Mouse (Mus musculus) layer of hippocampus, adult 9-10 months (tissue): ENCODE data around the gene Meaf6.

Source experiments
- DNase-seq: peaks from one replicate; pipeline ENCODE4 v3.0.0; 2022; ENCODE audit warnings: low spot score

The Meaf6 gene

GRCm38 (mm10) chr4:125116090-125116861 lies 31.3 kb downstream of the Meaf6 start:
- no peak for DNase-seq

GRCm38 (mm10) chr4:125116929-125117328 lies 32.0 kb downstream of the Meaf6 start:
- no peak for DNase-seq

- DNase-seq = no peak
These were observed 33.0 kb downstream of the Meaf6 start for GRCm38 (mm10) chr4:125117902-125118320.

DNA sequence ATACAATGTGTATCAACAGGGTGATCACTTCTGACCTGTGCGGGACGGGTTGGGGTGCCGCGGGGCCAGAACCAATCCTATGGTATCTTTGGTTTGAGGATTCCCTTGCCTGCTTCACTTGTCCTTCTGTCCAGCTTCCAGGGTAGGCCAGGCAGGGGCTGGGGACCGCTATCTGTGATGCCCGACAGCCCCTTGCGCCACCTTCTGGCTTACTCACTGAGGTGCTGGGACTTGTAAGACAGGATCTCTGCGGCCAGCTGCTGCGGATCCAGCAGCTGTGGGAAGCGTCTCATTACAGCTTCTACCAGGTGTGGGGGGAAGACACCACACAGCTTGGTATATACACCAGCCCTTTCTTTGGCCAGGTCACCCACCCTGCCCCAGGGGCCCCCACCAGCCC lies 34.1 kb downstream of the Meaf6 start:
- no peak for DNase-seq

DNA sequence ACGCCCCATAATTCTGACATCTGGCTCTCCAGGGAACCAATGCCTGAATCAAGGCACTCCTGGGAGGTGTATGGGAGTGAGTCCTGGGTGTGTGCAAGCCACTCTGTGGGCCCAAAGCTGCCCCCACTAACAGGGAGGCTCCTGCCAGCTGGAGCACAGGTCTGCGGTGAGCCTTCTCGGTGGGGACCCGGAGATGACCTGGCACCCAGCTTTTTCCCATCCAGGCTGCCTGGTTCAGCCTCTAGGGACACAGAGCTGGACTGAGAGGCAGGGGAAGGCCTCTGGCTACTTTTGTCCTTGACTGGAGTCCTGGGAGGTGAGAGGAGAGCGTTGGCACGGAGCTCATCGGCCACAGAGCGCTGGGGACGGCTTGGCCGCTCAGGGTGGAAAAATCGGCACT lies 34.8 kb downstream of the Meaf6 start:
- DNase-seq = no peak

DNA sequence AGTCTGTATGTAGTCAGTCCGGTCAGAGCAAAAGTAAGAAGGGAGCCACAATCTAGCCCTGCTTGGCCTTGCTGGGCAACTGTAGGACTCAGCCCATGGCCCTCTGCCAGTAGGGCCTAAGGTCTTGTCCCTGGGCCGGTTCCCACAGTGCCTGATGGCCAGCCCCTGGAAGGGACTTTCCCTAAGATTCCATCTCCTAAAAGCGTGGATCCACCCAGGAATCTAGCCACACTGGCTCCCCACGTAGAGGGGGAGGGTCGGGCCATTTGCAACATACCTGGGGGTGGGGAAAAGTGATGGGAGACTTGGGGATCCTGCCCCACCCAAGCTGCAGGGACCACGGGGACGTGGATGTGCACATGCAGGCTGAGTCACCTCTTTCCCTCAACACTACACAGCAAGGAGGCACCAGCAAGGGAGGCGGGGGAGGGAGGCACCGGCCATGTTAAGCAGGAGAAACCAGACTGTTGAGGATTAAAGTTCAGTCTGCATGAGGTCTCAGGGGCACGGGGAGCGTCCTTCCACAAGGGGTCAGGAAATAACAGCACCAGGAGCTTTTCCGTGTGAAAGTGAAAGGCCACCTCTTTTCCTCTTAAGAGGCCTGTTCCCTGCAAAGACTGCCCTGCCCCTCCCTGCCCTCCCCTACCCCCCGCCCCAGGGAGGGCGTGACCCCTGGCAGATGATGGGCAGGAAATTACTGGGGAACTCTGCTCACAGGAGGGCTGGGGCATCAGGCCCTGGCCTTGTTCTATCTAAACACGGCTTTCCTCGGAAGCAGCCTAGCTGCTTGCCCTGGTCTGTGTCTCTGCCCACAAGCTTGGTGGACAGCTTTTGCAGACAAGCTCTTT lies 37.7 kb downstream of the Meaf6 start:
- no peak for DNase-seq

DNA sequence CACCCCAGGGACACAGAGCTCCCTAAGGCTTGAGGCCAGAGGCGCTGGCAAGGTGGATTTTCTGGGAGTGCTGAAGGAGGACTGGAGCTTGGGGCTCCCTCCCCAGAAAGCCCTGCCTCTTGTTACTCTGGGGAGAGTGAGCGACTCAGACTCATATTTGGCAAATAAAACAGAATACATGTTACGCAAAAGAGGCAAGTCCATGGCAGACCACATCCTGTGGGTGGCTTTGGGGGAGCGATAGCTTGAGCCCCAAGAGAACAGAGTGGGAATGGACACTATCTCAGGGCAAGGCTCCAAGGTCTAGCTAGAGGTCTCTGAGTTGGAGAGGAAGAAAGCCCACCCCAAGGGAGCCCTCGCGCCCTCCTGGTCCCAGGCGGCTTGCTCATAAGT lies 38.3 kb downstream of the Meaf6 start:
- DNase-seq = no peak

DNA sequence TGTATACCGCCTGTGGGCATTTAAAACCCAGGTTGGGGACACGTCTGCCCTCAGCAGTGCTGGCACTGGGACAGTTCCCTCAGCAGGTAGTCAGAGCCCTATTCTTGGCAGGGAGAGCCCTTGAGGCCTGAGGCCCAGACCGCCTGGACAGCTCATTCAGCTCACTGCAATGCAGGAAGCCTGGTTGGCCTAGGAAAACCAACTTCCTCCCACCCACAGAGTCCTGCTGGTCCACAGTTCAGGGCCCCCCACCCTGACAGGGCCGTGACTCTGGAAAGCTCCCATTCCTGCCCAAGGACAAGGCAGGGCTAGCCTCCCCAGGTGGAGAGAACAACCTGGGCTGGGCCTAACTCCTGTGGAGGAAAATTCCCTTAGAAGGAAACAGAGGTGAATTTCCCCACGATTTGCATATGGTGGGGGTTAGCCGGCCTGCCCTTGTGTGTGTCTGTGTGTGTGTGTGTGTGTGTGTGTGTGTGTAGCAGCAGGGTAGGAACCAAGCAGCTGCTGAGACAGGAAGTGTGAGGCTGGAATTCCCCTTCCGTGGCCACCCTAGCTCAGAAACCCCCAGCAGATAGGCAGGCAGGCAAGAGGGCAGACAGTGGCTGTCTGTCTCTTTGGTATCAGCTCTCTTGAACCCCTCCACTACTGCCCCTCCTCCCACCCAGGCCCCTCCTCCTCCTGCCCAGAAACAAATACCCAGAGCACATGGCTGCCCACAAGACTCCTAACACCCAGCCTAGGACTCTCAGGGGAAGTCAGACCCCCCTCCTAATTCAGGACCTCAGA lies 39.7 kb downstream of the Meaf6 start:
- DNase-seq = no peak

DNA sequence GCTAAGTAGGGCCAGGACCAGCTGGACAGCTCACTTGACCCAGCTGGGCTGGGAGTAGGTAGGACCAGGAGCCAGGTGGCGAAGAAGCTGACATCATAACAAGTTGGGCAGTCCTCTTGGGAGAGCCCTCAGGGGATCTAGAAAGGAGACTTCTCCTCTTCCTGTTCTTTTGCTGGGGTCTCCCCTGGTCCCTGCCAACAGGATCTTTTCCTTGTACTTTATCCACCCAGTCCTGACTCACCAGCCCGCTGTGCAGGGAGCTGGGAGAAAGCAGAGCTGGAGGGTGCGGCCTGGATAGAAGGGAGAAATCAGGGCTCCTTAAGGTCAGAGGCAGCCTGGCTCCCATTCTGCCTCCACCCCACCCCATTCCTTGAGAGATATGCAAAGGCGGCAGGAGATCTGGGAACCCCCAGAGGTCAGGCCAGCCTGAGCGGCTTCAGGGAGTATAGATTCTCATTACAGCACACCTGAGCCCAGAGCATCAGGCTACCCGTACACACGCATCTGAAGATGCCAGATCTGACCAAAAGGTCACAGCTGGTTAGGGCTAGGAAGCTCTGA lies 40.5 kb downstream of the Meaf6 start:
- no peak for DNase-seq

DNA sequence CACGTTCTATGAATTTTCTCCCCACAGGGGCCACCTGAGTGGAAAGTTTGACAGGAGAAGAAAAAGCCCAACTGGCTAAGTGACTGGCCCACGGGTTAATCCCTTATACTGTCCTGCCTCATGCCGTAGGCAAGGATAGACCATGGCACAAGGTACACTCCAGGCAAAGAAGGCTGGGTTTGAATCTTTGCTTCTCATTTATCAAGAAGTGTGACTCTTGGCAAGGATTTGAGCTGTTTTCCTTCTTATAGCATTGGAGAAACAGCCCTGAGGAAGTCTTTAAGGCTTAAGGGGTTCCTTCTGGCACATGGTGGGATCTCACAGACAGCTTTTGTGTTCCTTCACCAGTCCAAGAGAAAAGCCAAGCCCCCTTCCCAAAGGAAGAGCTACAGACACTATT lies 41.3 kb downstream of the Meaf6 start:
- DNase-seq = no peak

- no peak for DNase-seq
These were observed 41.8 kb downstream of the Meaf6 start for GRCm38 (mm10) chr4:125126761-125127160.

GRCm38 (mm10) chr4:125127305-125128084 lies 42.6 kb downstream of the Meaf6 start, which contains the start of gene Zc3h12a:
Gene Zc3h12a (minus strand): TSS chr4:125127840.
- DNase-seq = no peak

DNA sequence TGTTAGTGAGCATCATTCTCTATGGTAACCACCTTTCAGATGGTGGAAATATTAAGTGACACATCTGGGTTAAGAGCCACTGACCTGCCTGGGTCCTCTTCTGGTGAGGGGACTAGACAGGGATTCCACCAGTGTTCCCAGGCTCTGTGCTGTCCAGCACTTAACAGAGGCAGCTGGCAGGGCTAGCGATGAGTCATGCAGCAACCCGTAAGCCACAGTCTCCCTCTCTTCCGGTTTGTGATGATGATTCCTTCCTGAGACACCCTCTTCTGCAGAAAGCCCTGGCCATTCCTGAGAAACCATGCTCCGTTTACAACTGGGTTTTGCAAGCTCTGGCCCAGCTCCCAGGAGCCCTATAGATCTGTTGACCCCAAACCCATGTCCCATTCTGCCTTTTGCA lies 46.6 kb downstream of the Meaf6 start:
- DNase-seq = no peak

- no peak for DNase-seq
These were observed 47.5 kb downstream of the Meaf6 start for GRCm38 (mm10) chr4:125132394-125132793.

GRCm38 (mm10) chr4:125134192-125134591 lies 49.3 kb downstream of the Meaf6 start:
- no peak for DNase-seq

DNA sequence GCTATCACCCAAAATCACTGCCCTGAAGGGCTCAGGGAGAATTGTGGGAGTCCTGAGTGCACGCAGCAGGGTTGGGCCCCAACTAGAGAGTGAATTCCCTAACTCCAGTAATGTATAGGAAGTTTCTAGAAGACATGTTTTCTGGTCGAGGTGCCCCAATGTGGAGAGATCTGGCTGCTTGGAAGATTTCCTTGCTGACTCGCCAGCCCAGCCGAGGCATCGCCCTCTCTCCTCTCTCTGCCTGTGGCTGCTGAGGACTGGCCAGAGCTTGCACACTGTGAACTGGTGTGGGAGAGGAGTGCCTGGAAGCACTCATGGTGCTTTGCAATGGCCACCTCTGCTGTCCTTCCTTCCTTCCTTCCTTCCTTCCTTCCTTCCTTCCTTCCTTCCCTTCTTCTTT lies 49.7 kb downstream of the Meaf6 start:
- DNase-seq = no peak

GRCm38 (mm10) chr4:125135076-125135855 lies 50.3 kb downstream of the Meaf6 start:
- DNase-seq = no peak

- no peak for DNase-seq
These were observed 51.5 kb downstream of the Meaf6 start for GRCm38 (mm10) chr4:125136303-125136888.

GRCm38 (mm10) chr4:125138321-125138720 lies 53.4 kb downstream of the Meaf6 start:
- no peak for DNase-seq

DNA sequence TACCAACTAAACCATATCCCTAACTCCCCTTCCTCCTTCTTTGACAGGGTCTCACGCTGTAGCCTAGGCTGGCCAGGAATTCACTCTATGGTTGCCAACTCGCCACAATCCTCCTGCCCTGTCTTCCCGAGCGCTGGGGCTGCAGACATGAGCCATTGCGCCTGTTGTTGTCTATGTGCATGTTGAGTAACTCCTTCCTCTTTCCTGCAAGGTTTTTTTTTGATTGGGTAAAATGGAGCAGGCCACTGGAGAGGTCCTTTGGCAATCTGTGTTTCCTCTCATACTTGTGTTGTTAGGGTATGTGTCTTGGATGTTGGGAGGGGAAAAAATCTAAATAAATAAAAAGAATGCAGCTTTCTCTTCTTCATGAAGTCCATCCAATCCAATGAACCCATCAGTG lies 59.3 kb downstream of the Meaf6 start:
- DNase-seq = no peak
